Mouse (Mus musculus) kidney, adult 8-10 months (tissue): ENCODE data around the gene Fer.

Experiments used
- DNase-seq, 2 experiments: peaks; one replicate each; pipeline ENCODE4 v3.0.0; 2022

Gene Fer

DNA sequence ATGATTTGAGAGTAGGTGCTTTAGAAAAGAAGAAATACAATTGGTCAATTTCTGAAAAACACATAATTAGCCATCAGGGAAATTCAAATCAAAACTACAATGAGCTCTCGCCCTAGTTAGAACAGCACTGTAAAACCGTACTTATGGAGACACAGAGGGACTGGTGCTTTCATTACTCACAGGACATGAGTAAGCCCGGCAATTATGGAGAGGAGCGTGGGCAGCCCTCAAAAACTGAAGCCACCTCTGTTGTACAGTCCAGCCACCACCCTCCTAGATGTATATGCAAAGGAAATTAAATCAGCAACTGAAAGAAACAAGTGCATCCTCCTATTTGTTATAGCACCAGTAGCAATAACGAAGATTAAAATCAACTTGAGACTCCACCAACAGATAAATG lies 304.9 kb downstream of the Fer start:
- DNase-seq = no peak

GRCm38 (mm10) chr17:64170019-64170418 lies 307.2 kb downstream of the Fer start:
- DNase-seq = no peak

DNA sequence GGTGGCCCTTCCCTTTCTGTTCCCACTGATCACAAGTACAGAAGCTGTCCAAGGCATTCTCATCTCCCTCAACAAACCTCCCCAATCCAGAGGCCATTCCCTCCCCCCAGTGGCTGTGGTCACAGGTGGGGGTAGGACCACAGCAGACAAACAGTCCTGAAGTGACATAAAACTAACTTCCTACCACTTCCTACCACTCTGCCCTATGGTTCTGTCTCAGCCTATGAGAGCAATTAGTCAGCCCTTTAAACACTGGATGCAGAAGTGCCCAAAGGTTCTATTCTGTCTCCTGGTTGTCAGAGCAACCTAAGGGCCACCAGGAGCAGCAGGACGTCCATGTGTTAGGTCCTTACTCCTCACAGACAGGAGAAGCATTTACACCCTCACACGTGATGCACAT lies 309.6 kb downstream of the Fer start:
- DNase-seq = no peak

DNA sequence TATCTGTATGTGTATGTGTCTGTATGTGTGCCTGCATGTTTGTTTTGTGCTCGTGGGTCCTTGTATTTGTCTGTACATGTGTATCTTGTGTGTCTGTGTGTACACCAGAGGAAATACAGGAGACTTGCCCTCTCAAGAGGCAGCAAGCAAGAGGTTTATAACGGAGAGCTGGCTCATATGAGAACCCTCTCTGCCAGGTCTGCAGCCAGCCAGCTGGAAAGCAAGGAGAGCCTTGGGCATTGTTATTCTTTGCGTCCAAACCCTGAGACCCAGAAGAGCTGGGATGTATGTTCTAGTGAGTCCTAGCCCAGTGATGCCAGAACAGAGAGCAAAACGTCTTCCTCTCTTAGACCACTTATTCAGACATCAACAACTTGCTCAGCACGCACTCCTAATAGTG lies 317.7 kb downstream of the Fer start:
- DNase-seq = no peak

DNA sequence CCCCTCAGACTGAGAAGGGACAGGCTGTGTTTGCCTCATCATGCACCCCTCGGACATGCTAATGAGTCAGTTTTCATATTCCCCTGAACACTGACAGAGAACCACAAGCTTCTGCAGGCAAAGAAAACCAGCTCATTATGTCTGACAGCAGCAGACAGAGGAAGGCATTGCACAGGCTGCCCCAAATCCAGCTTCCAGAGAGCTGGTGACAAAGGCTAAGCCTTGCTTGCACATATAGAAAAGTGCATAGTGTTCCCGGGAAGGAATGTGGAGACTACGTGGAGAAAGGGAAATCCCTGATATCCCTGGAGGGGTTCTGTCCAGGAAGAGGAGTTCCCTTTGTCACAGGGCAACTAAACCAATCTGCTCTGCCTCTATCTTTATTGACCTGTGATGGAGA lies 318.4 kb downstream of the Fer start:
- DNase-seq = no peak

DNA sequence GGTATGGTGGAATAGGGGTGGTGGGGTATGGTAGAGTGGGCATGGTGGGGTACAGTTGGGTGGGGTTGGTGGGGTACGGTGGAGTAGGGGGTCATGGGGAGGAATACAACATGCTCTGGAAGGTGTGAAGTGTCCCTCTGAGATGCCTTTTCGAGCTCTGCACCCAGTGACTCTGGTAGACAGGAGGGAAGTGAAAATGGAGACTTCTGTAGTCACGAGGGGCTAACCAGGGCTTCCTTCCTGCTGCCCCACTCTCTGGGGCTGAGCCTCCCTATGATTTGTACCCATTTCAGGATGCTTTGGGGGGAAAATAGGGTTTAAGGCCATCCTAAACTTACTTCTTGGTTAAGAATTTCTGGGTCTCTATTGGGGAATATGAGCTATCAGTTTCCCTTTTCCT lies 319.7 kb downstream of the Fer start:
- DNase-seq = no peak

DNA sequence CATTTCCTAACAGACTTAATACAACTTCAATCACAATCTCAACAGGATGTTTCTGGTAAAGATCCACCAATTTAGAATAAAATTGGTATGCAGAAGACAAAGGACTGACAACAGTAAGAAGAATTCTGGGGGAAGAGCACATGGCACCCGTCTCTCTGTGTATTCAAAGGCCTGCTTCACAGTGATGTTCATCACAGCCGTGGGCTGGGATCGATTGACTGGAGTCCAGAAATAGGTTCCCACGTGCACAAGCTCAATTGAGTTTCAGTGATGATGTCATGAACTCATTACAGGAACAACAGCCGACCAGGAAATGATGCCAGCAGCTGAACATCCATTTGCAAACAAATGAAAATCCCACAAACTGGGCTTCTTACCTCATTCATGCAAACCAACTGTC lies 320.3 kb downstream of the Fer start:
- no peak for DNase-seq
